Mouse (Mus musculus): ENCODE results near the gene Myh6. TPM values are rescaled to one million over a fixed set of nuclear protein-coding genes. Genes with fewer than 3 reads are reported as not detected.

The Myh6 gene
- 1.6 and 2.8 TPM in 2 replicates for polyA plus RNA-seq (2015; fragmentation: Nextera tagmentation; extraction: Ambion mirVana)

DNA sequence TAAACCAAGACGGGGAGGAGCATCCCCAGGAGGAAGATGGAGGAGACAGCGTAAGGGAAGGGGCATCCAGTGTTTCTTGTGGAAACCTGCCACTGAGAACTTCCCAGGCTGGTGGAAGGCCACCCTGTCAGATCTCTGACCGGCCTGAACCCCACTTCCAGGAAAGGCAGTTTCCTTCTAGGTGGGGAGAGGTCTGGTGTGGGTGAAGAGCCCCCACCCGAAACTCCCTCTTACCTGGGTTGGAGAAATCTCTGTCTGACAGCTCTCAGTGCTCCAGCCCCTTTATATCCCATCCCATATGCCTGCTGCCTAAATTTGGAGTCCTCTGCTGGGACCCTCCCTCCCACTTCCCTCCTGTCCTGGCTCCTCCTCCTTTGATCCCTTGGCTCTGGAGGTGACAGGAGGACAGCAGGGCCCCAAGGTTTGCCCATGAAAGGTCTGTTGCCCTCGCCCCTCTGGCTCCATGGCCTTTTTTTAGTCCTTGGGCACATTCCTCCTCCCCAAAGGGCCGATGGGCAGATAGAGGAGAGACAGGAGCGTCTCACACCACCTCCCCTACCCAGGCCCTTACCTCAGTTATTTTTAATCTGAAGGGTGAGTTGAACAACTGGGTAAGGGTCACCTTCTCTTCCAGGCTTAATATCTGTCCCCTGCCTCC is at the start of gene Myh6:
Gene Myh6 (minus strand): TSS at position 608 of the 658 bp plus-strand sequence.
- H3K9me3 ChIP-seq = no peaks in the 10 kb centered on the region
- H3K4me2 ChIP-seq = no peak within 1 kb of the TSS
- 75% methylated on average over 7 of the region's 7 CpGs for WGBS
- H3K4me1 ChIP-seq = no peaks in the 10 kb centered on the region
- H3K27ac ChIP-seq = no peak within 1 kb of the TSS
- no peak for ATAC-seq (replicated peaks)
- H3K4me3 ChIP-seq = no peak within 1 kb of the TSS
- no peaks in the 10 kb centered on the region for H3K36me3 ChIP-seq (replicated peaks)
- no peaks in the 10 kb centered on the region for H3K27me3 ChIP-seq (replicated peaks)
- no peak within 1 kb of the TSS for H3K9ac ChIP-seq

DNA sequence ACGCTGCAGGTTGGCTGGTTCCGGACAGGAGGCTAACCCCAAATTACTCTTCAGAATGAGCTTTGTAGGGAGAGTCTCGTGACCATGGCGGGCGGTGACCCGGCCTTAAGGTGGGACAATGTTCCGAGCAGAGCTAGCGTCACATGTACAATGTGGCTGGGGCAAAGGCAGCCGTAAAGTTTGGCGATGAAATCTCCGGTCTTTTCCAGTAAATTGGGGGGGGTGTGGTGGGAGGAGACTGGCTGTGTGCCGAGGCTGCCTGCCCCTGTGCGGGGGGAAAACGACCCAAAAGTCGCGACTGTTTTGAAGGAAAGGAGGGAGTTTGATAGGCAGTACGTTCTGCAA is 49.0 kb upstream of the Myh6 start:
- WGBS = under 1% methylated on average over 17 of the region's 17 CpGs
- Histone ChIP-seq H3K9me3 (no peaks in the 10 kb centered on the region), H3K4me3 (peak overlapping the region; percentile 86), H3K9ac (peak overlapping the region; percentile 73), H3K4me2 (peak overlapping the region; percentile 91), H3K27me3 (replicated peaks) (no peaks in the 10 kb centered on the region), H3K4me1 (peaks cover 12% of the 10 kb centered on the region), H3K27ac (peak overlapping the region; percentile 75), H3K36me3 (replicated peaks) (peaks cover 4% of the 10 kb centered on the region; the same call in 1 of the 2 replicates)
- no peak for ATAC-seq (replicated peaks)

- Histone ChIP-seq H3K36me3 (replicated peaks) (peaks cover 4% of the 10 kb centered on the region; the same call in 1 of the 2 replicates), H3K9ac (peak within 1 kb of the TSS; percentile 73), H3K4me2 (peak within 1 kb of the TSS; percentile 91), H3K27me3 (replicated peaks) (no peaks in the 10 kb centered on the region), H3K9me3 (no peaks in the 10 kb centered on the region), H3K4me1 (peaks cover 12% of the 10 kb centered on the region), H3K27ac (peak within 1 kb of the TSS; percentile 95), H3K4me3 (peak within 1 kb of the TSS; percentile 86)
- peak; percentile 97 for ATAC-seq (replicated peaks)
- WGBS = under 1% methylated on average over 36 of the region's 36 CpGs
These were observed 48.5 kb upstream of the Myh6 start, which contains the start of gene Ngdn for GRCm38 (mm10) chr14:55014991-55015766. Ngdn (plus strand) TSS chr14:55015454.

GRCm38 (mm10) chr14:55014591-55014990 is 47.9 kb upstream of the Myh6 start:
- H3K9ac ChIP-seq = peak overlapping the region; percentile 58
- peak overlapping the region; percentile 70 for H3K4me2 ChIP-seq
- under 1% methylated on average over 27 of the region's 27 CpGs for WGBS
- no peaks in the 10 kb centered on the region for H3K27me3 ChIP-seq (replicated peaks)
- H3K36me3 ChIP-seq (replicated peaks) = peaks cover 4% of the 10 kb centered on the region; the same call in 1 of the 2 replicates
- peak overlapping the region; percentile 95 for H3K27ac ChIP-seq
- ATAC-seq (replicated peaks) = peak; percentile 69
- H3K4me3 ChIP-seq = peak overlapping the region; percentile 44
- H3K4me1 ChIP-seq = peaks cover 12% of the 10 kb centered on the region
- H3K9me3 ChIP-seq = no peaks in the 10 kb centered on the region

DNA sequence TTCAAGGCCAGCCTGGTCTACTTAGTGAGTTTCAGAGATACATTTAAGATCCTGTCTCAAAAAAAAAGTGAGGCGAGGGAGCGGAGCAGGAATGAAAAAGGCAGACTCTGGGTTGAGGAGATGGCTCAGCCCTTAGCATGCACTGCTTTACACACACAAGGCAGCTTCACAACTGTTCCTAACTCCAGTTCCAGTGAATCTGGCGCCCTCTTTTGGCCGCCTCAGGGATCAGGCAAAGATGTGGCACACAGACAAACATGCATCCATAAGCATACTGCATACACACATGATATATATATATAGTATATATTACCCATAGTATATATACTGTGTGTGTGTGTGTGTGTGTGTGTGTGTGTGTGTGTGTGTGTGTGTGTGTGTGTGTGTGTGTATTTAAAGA is 44.4 kb upstream of the Myh6 start:
- no peak overlapping the region for H3K9ac ChIP-seq
- peaks cover 6% of the 10 kb centered on the region for H3K4me1 ChIP-seq
- H3K4me2 ChIP-seq = no peak overlapping the region
- no peak overlapping the region for H3K4me3 ChIP-seq
- H3K27me3 ChIP-seq (replicated peaks) = no peaks in the 10 kb centered on the region
- H3K9me3 ChIP-seq = no peaks in the 10 kb centered on the region
- H3K27ac ChIP-seq = no peak overlapping the region
- ATAC-seq (replicated peaks) = no peak
- no peaks in the 10 kb centered on the region for H3K36me3 ChIP-seq (replicated peaks)
- 61% methylated on average over 4 of the region's 4 CpGs for WGBS

GRCm38 (mm10) chr14:55008417-55008816 is 41.7 kb upstream of the Myh6 start:
- no peak overlapping the region for H3K4me3 ChIP-seq
- WGBS = 81% methylated on average over 8 of the region's 8 CpGs
- no peaks in the 10 kb centered on the region for H3K36me3 ChIP-seq (replicated peaks)
- H3K27ac ChIP-seq = no peak overlapping the region
- H3K9ac ChIP-seq = no peak overlapping the region
- no peaks in the 10 kb centered on the region for H3K9me3 ChIP-seq
- ATAC-seq (replicated peaks) = no peak
- 0 out of 2 replicates have a peak, but pooled peaks cover 6% of the 10 kb centered on the region for H3K4me1 ChIP-seq
- no peaks in the 10 kb centered on the region for H3K27me3 ChIP-seq (replicated peaks)
- H3K4me2 ChIP-seq = no peak overlapping the region

- 0 out of 2 replicates have a peak, but pooled peaks cover 6% of the 10 kb centered on the region for H3K4me1 ChIP-seq
- no peak overlapping the region for H3K4me2 ChIP-seq
These were observed 40.6 kb upstream of the Myh6 start for GRCm38 (mm10) chr14:55007120-55007908.

DNA sequence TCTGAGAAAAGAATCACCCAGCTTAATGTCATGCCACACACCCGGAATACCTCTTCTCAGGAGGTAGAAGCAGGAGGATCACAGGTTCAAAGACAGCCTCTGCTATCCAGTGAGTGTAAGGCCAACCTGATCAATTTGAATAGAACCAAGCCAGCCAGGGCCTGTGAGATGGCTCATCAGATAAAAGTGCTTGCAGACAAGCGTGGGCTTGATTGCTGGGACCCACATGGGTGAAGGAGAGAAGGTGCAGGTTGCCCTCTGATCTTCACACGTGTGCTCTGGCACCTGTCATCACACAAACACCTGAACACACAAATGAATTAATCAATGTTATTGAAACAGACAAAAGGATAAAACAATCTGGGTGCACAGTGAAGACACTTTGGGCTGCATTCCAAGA is 39.8 kb upstream of the Myh6 start:
- H3K9ac ChIP-seq = no peak overlapping the region
- 0 out of 2 replicates have a peak, but pooled peaks cover 6% of the 10 kb centered on the region for H3K4me1 ChIP-seq
- no peak overlapping the region for H3K4me2 ChIP-seq
- no peak for ATAC-seq (replicated peaks)
- no peaks in the 10 kb centered on the region for H3K27me3 ChIP-seq (replicated peaks)
- no peak overlapping the region for H3K4me3 ChIP-seq
- no peaks in the 10 kb centered on the region for H3K9me3 ChIP-seq
- 76% methylated on average over 3 of the region's 3 CpGs for WGBS
- no peak overlapping the region for H3K27ac ChIP-seq
- no peaks in the 10 kb centered on the region for H3K36me3 ChIP-seq (replicated peaks)

More at GRCm38 (mm10) chr14:55007120-55007908, 40.6 kb upstream of the Myh6 start:
- no peaks in the 10 kb centered on the region for H3K36me3 ChIP-seq (replicated peaks)
- H3K4me3 ChIP-seq = no peak overlapping the region
- no peak overlapping the region for H3K27ac ChIP-seq
- 88% methylated on average over 9 of the region's 9 CpGs for WGBS
- H3K27me3 ChIP-seq (replicated peaks) = no peaks in the 10 kb centered on the region
- ATAC-seq (replicated peaks) = no peak
- H3K9me3 ChIP-seq = no peaks in the 10 kb centered on the region
- no peak overlapping the region for H3K9ac ChIP-seq

- 0 out of 2 replicates have a peak, but pooled peaks cover 2% of the 10 kb centered on the region for H3K36me3 ChIP-seq (replicated peaks)
- ATAC-seq (replicated peaks) = no peak
- 86% methylated on average over 8 of the region's 8 CpGs for WGBS
These were observed 39.2 kb upstream of the Myh6 start for GRCm38 (mm10) chr14:55005967-55006366.

GRCm38 (mm10) chr14:55005506-55005905 is 38.8 kb upstream of the Myh6 start:
- Histone ChIP-seq H3K9me3 (no peaks in the 10 kb centered on the region), H3K27me3 (replicated peaks) (no peaks in the 10 kb centered on the region), H3K4me2 (no peak overlapping the region), H3K4me3 (no peak overlapping the region), H3K4me1 (0 out of 2 replicates have a peak, but pooled peaks cover 6% of the 10 kb centered on the region), H3K27ac (no peak overlapping the region), H3K9ac (no peak overlapping the region), H3K36me3 (replicated peaks) (0 out of 2 replicates have a peak, but pooled peaks cover 2% of the 10 kb centered on the region)
- ATAC-seq (replicated peaks) = no peak
- WGBS = 77% methylated on average over 2 of the region's 2 CpGs

More at GRCm38 (mm10) chr14:55005967-55006366, 39.2 kb upstream of the Myh6 start:
- Histone ChIP-seq H3K4me3 (no peak overlapping the region), H3K9ac (no peak overlapping the region), H3K4me1 (0 out of 2 replicates have a peak, but pooled peaks cover 6% of the 10 kb centered on the region), H3K4me2 (no peak overlapping the region), H3K27ac (no peak overlapping the region), H3K27me3 (replicated peaks) (no peaks in the 10 kb centered on the region), H3K9me3 (no peaks in the 10 kb centered on the region)

DNA sequence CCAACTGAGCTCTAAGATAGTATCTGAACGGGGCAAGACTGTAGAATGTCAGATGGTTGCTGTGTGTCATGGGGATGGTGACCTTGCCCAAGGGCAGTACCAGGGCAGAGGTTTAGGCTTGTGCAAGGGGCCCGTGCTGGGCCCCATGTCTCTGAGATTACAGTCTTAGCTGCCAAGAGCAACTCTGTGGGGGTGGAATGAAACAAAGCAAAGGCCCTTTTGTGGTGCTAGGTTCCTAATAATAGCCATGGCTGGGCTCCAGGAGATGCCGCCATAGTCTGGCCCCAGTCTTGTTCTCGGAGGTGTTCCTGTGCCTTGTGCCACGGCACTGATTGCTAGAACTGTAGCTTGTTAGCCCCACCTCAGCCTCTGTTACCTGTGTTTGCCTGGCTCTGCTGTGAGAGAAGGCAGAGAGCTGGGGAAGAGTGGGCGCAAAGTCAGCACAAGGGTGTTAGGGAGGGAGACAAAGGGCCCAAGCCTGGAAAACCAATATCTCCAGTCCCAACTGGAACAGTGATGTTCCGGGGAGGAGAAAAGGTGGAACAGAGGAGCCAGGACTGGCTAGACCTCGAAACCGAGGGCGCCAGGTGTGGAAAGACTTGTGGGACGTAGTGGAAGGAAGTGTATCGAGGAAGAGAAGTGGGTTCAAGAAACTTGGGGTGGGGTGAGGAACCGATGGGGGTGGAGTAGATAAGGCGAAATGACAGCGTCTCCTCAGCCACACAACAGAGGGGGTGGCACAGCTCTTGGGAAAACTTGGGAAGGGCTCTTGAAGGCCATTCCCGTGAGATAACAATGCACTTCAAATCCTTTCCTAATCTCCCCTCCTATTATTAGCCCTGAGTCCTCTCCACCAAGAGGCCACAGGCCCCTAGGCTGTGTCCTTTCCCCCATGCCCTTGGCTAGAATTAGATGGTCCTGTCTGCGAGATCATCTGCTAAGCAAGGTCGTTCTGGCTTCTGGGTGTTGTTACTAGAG is 37.4 kb upstream of the Myh6 start:
- WGBS = 67% methylated on average over 18 of the region's 18 CpGs
- no peak for ATAC-seq (replicated peaks)
- Histone ChIP-seq H3K4me1 (0 out of 2 replicates have a peak, but pooled peaks cover 6% of the 10 kb centered on the region), H3K4me3 (no peak overlapping the region), H3K27ac (no peak overlapping the region), H3K9me3 (no peaks in the 10 kb centered on the region), H3K4me2 (no peak overlapping the region), H3K9ac (no peak overlapping the region), H3K36me3 (replicated peaks) (0 out of 2 replicates have a peak, but pooled peaks cover 2% of the 10 kb centered on the region), H3K27me3 (replicated peaks) (no peaks in the 10 kb centered on the region)

All from midbrain, embryonic 15.5 days (tissue).